Mouse (Mus musculus): ENCODE data around the gene Actn2. TPM values are rescaled to one million over a fixed set of nuclear protein-coding genes. Genes with fewer than 3 reads are reported as not detected.

The Actn2 gene
- total RNA-seq, 4 experiments from 2014 or later = 0.45 to 2.4 (median 1.7) TPM

GRCm38 (mm10) chr13:12255911-12256705 is 84.5 kb downstream of the Actn2 start:
- DNase-seq = no peak

DNA sequence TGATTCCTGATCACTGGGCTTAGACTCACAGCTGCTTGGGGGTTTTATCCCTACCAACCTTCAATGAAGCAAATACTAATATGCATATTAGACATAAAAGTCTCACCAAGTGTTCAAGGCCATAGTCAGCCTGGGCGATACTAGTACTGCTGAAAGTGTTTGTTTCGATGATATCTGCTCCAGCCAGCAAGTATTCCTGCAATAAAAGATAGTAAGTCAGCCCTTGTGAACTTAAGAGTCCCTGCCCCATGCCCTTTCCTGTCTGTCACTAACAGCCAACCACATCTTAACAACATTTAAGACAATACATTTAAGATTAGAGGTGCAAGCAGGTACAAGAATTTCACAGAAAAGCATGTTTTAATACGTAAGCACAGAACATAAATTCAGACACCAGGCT is 90.1 kb downstream of the Actn2 start:
- no peak for DNase-seq

GRCm38 (mm10) chr13:12249195-12249898 is 91.2 kb downstream of the Actn2 start:
- DNase-seq = no peak

- DNase-seq = no peak
Measured at GRCm38 (mm10) chr13:12245938-12246337, 94.6 kb downstream of the Actn2 start.

DNA sequence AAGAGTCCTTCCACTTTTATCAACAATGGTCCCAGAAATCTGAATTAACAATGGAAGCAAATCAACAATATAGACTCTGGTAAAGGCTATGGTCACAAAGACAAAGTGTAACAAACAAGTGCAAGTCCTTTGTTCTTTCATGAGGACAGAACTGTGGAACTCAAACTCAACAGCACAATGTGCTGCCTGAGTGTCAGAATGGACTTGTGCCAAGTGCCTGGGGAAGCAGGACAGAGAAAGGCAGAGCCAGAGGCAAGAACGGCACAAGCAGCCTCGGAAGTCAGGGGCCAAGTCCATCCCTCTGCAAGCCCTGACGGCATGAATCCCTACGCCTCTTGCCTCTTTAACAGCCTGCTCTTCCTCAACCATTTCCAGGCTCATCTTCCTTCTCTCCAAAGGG is 96.6 kb downstream of the Actn2 start:
- no peak for DNase-seq

GRCm38 (mm10) chr13:12232141-12232540 is 108.4 kb downstream of the Actn2 start:
- no peak for DNase-seq

DNA sequence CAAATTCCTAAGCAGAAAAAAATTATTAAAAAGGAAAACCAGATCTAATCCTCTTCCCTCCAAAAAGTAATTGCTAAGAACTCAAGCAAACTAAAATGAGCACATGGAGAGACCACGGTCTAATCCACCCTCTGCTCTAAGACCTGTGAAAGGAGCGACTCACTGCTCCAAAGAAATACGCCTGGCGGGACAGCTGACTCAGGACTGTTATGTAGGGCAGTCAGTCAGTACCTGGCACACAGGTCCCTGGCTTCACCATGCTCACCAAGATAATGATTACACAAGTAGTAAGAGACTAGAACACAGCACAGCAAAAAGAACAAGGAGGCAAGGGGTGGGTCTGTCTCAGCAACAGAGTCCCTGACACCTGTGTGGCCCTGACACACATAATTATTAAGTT is 112.3 kb downstream of the Actn2 start:
- DNase-seq = no peak

DNA sequence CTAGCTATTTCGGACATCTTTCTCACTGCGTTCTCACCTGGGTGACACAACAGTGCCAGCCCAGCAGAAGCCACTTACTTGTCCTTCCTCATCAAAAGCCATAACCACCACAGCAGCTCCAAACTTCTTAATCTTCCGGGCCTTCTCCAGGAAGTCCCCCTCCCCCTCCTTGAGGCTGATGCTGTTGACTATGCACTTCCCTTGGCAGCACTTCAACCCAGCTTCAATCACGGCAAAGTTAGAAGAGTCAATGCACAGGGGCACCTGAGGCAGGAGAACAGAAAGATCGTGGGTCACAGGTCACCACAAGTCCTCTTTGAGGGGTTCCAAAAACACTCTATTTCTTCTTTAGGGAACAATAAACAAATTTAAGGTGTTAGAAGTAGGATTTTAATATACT is 113.0 kb downstream of the Actn2 start:
- DNase-seq = no peak

Other genes with a start within 250 kb of the Actn2 start
- gene Ryr2, start 233.8 kb downstream of the Actn2 start, total RNA-seq (2022) = 10 to 100 TPM; 12.9 to 33.9 (median 20.0) TPM
- gene Mtr, start 82.6 kb downstream of the Actn2 start, total RNA-seq (2022) = 10 to 100 TPM; 23.9 to 31.1 (median 29.8) TPM
- gene Heatr1, start 54.3 kb upstream of the Actn2 start, total RNA-seq (2022) = 10 to 100 TPM; 33.3 to 45.0 (median 35.6) TPM
- gene Lgals8, start 124.2 kb upstream of the Actn2 start, total RNA-seq (2022) = 100 to 1,000 TPM in 2 of 4 experiments, 10 to 100 TPM in 2; 74.5 to 127 (median 102) TPM
- gene Edaradd, start 179.7 kb upstream of the Actn2 start, total RNA-seq (2022) = under 1 TPM; 0.06 to 0.24 (median 0.08) TPM
- gene Ero1lb, start 225.1 kb upstream of the Actn2 start, total RNA-seq (2022) = 10 to 100 TPM; 17.7 to 24.2 (median 21.4) TPM